Mouse (Mus musculus) layer of hippocampus, adult 9-10 months (tissue): ENCODE results near the gene Eef1akmt2.

ENCODE experiments used
- DNase-seq: peaks from one replicate; pipeline ENCODE4 v3.0.0; 2022; ENCODE audit warnings: low spot score

Gene Eef1akmt2

DNA sequence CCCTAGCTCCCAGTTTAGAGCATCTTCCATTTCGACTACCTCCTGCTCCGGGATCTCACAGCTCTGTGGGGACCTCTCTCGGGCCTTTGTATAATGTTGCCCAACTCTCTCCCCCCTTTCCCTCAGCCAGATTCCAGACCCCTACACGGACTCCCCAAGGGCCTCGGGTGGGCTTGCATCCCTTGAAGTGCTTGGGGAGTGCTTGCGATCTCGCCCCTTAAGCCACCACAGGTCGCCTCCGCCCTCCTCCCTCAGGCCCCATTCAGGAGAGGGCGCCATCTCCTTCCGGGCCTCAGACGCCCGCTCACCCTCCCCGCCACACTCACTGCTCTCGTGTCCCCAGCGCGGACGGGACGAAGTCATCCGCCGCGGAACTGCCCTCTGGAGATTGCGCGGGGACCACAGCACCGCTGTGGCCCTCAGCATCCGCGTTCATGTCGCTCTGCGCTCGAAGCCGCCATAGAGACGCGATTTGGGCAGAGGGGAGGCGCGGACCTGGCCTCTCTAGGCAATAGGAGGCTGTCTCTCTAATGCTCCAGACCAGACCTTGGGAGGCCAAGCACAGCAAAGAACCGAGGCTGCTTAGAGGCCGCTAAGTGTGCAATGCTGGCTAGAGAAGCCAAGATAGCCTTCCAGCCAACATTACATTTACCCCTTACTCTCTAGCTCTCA lies at the start of gene Eef1akmt2:
TSS of gene Eef1akmt2 (minus strand) at position 501 of the 672 bp plus-strand sequence.
- DNase-seq: peak; percentile 75

DNA sequence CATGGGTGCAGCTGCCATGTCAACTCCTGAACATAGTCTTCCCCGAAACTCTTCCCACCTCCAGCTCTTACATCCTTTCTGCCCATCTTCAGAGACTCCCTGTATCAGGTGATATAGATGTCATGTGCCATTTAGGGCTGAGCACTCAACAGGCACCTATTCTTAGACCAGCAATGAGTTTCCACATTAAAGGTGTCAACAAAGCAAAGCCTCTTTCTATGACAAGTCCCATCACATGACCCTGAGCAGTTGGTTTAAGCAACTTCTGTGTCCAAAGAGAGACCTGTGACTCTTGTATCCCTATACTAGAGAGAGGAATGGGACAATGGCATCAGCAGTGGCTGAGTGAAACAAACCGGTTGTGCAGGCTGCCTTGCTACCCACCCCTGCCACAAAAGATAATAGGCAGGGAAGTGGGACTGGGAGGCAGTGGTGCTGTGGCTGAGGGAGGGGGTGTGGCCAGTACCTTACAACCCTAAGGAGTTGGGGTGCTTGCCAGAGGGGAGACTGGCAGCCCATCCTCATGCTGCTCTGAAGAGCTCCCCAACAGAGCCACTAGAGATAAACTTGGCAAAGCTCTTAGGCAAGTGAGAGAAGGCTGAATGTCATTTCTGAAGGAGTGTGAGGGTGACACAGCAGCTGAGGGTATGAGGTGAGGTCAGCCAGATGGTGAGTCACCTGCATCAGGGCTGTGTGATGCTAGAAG lies 48.5 kb upstream of the Eef1akmt2 start:
- DNase-seq: no peak

DNA sequence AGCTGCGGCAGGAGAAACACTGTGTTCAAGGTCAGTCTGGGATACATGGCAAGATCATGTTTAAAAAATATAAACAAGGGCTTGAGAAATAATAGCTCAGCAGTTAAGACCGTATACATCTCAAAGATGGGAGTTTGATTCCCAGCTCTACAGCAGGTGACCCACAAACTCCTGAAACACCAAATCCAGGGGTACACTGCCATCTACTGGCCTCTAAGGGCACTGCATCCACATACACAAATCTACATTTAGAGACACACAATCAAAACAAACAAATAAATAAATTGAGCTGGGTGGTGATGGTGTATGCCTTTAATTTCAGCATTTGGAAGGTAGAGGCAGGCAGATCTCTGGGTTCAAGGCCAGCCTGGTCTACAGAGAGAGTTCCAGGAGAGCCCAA lies 45.8 kb upstream of the Eef1akmt2 start:
- no peak for DNase-seq

DNA sequence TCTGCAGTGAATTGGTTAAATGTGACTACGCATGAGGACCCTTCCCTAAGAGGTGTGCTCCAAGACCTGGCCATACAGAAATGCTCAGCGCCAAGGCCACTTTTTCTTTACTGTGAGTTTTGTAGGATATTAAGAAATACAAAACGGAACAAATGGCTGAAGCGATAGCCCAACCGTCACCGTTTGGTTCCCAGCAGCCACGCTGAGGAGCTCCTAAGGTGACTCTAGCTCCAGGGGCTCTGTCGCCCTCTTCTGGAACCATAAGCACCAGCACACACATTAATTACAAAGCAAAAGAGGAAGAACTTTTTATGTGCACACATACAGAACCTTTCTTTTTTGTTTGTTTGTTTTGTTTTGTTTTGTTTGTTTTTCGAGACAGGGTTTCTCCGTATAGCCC lies 44.8 kb upstream of the Eef1akmt2 start:
- no peak for DNase-seq

DNA sequence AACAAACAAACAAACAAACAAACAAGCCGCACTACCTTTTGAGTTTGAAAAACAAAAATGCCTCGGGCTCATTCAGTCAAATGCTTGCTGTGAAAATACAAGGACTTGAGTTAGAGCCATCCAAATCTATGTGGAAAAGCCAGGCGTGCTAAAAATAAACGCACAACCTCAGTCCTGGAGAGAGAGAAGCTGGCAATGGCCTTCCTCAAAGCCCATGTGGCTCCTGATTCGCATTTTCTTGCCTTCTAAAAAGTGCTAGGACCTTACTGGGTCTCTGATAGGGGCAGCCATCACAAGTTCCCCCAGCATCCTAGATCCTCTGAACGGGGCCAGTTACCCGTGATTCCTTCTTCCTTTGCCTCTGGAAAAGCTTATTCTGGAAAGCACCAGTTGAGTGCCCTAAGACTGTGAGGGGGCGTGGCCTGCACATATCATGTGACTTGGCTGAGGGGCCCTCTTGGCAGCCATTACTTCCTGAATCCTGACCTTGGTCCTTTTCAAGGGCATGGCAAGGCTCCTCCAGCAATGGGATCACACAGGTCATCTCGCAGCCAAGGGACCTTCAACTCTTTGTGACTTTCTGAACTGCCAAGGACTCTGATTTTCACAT lies 43.8 kb upstream of the Eef1akmt2 start:
- no peak for DNase-seq

DNA sequence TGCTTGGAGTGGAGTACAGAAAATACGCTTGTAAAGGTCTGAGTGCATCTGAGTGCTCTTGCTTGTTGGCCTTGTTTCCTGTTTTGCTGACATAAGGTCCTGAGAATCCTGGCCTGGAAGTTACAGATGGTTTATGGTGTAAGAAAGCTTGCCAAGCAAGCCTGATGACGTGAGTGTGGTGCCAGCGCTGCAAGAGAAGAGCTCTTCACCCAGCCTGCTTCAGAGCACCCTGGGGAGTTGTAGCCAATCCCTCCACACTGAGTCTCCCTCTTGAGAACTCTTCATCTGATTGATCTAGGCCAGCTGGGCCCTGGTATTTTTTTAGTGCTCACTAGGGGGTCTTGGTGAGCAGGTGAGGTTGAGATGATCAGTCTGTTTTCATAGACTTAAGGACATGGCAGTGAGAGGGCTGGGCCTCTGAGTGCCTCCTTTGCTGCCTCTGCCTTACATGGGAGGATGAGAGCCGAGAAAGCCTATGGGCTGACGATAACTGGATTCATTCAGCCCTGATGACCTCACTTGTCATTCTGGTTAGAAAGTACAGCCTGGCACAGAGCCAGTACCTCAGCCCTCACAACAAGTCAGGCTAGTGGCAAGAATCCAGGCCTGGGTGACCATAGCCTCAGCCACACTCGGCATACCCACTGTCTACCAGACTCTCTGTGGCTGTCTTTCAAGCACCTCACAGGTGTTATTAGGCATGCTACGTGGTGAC lies 42.5 kb upstream of the Eef1akmt2 start:
- DNase-seq: no peak

DNA sequence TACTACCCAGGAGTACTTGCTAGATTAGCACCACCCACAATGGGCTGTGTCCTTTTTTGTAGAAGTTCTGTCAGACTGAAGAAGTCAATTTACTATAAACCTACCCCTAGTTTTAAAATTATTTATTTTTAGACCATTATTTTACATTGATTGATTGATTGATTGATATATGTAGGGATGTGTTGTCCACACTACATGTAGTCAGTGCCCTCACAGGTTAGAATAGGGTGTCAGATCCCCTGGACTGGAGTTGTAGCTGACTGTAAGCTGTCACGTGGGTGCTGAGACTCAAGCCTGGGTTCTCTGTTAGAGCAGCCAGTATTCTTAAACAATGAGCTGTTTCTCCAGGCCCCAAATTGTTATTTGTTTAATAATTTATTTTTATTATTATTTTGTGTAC lies 40.9 kb upstream of the Eef1akmt2 start:
- no peak for DNase-seq

DNA sequence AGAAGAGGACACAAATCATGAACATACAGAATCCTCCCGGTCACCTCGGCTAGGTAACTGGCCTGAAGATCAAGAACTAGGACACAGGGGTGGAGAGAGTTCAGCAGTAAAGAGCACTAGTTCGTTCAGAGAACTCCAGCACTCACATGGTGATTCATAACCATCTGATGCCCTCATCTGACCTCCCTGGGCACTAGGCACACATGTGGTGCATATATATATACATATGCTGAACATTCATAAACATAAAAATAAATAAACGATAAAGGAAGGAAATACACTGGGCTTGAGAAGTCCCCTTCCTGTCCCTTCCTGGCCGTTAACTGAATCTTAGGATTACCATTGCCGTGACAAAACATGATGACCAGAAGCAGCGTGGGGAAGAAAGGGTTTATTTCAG lies 40.3 kb upstream of the Eef1akmt2 start:
- no peak for DNase-seq

DNA sequence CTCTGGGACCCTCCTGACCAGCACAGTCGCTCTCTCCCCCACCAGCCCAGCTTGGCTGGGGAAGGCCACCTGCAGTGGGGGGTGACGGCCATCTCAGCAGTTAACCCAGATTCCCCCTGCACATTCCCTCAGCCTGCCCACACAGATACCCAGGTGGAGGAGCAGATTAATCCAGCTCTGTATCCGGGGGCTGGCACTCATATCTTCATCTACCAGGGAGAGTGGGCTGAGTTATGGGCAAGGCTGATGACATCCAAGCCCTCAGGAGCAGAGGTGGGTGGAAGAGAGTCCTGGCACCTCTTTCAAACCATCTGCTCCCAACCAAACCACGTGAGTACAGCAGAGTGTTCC lies 39.8 kb upstream of the Eef1akmt2 start:
- no peak for DNase-seq

DNA sequence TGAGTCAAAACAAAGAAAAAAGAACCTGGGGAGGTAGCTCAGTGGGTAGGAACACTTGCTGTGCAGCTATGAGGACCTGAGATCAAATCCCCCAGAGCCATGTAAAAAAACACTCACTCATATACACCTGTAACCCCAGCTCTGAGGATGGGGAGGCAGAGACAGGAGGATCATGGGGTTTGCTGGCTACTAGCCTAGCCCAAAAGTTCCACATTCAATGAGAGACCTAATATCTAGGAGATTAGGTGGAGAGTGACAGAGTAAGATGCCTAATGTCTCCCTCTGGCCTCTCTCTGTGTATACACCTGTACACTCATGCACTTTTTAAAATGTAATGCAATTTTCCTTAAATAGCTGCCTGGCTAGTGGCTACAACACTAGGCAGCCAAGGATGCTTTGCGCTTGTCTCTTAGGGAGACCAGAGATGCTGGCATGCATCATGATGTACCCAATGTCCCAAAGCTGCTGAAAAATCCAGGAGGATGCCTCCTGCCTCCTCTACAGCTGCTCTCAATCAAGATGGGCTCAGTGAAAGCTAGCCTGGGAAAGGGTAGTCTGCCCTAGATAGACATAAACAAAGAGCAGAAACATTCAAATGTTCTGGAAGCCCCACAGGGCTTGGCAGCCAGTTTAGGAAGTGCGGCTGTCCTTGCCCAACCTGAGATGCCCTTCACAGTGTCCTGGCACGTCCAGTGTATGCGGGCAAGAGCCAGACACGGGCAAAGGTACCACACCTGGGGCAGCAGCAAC lies 39.3 kb upstream of the Eef1akmt2 start:
- peak; percentile 20 for DNase-seq

DNA sequence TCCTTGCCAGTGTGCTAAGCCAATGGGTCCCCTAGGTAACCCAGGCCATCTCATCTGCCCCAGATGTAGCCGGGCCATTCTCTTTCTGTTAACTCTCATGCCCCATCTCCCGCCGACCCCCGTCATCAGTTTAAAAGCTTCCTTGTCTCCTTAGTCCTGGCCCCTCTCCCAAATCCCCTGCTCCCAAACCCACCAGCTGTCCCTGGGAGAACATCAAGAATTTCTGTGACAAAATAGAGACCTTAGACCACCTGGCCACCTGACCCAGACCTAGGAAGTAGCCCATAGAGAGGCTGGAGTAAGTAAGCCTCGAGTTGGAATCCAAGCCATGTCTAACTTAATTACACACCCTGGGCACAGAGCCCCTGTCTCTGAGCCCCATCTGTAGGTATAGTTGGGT lies 37.7 kb upstream of the Eef1akmt2 start:
- no peak for DNase-seq

DNA sequence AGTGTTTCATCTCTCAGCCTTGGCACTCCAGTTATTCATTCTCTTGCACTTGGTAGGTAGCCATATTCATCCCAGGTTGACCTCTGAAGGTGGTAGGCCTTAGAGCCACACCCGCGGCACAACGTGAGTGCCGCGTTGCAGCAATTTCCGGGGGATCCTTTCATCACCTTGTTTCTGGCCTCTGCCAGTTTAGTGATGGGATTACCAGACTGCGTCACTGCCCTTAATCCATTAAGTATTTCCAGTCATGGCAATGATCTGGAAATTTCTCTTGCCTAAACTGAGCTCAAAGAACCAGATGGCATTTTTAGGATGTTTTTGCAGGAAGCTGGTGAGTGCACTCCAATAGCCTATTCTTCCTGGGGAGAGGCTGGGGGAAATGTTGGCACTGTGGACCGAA lies 37.2 kb upstream of the Eef1akmt2 start:
- DNase-seq: no peak

DNA sequence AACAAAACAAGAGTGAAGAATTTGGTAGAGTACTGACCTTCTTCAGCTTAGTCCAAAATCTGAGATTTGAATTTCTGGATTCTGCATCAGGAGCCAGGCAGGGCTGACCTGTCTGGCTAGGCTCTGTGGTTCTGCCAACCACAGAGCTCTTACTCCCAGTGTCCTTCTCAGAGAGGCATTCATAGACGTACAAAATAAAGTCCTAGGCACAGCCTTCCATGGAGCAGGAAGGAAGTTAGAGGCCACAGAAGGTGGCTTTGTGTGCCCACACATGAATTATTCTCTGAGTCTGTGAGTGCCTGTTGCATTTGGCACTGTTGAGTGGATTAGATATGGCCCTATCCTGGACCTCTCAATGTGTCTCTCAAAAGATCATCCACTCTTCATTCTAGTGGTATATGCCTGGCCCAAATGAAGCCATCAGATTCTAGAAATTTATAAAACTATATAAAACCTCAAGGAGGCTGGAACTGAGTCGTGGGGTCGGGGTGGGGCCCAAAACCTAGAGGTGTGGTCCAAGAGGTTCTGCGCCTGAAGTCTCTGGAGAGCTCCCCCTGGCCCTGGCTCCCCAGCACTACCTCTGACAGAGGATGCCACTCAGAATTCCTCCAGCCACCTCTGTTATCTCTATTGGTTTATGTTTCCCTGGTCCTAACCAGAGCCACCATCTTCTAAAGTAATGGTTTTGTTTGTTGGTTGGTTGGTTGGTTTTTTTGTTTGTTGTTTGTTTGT lies 36.2 kb upstream of the Eef1akmt2 start:
- no peak for DNase-seq

DNA sequence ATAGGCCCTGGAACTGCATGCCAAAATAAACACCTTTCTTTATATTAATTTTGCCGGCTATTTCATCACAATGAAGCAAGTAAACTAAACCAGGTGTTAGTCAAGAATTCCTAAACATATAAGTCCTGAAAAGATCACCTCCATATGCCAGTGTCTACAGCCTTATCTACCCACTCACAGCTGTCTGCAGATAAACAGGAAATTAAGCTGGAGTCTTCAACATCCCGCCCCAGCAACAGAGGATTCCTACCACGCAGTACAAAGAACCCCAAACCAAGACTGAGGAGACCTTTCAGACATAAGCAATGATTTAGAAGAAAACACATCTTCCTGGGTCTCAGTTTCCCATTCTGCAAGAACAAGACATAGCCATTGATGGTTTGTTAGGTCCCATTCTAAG lies 35.6 kb upstream of the Eef1akmt2 start:
- no peak for DNase-seq

DNA sequence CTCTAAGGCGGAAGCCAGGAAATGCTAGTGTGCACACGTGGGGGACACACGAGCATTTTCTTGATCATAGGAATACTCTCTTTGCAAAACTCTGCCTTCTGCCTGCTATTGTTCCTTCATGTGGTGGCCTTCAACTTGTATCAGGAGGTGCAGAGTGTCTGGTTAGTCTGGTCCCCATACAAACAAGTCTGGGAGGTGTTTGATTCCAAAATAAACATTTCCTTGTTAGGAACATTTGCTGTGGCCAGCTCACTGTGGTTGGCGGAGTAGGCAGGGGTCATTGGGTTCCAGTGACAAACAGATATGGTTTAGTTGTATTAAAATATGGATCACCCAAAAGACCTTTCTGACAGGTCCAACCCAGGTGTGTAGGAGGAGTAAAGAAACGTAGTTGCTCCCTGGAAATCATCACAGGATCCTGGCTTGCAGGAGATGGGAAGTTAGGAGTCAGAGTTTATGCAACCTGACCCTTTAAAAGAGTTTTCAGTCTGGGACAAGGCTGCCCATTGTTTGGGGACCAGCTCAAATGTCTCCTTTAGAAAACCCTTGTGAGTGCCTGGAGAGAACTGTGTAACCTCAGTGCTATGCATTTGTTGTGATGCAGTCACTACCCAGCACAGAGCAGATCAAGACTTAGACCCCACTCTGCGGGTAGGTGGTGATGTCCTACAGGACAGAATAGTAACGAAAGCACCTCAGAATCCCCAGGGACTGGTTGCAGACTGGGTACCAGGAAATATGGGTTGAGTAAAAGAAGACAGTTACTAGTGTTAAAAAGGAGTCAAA lies 34.7 kb upstream of the Eef1akmt2 start:
- DNase-seq: no peak

DNA sequence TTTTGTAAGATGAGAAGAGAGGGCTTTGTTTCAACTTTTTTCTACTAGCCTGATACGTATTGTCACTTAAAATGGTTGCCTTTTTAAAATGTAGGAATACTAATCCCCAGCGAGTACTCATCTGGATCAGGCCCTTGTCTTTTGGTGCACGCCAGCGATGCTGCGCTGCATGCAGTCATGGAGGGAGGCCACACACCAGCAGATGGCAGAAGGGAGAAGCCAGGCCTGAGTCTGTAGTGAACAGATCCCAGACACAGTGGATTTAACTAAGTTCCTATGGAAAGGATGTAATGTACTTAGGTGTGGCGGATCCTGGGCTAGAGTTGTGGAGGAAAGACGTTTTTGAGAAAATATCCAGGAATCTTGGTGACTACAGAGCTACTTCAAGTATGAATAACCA lies 31.6 kb upstream of the Eef1akmt2 start:
- DNase-seq: no peak

DNA sequence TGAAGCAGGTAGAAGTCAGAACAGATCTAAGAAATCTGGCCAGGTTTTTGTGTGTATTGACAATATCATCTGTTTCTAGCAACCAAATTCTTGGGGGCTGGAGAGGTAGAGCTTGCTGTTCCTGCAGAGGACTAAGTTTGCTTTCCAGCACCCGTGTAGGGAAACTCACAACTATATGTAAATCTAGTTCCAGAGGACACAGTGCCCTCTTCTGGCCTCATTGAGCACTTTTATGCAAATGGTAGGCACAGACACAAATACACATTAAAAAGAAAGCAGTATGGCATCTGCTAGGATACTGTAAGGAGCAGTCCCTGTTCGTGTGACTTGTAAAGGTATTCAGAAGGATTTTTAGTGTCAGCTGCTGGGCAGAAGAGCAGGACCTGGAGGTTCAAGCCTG lies 29.9 kb upstream of the Eef1akmt2 start:
- DNase-seq: no peak

DNA sequence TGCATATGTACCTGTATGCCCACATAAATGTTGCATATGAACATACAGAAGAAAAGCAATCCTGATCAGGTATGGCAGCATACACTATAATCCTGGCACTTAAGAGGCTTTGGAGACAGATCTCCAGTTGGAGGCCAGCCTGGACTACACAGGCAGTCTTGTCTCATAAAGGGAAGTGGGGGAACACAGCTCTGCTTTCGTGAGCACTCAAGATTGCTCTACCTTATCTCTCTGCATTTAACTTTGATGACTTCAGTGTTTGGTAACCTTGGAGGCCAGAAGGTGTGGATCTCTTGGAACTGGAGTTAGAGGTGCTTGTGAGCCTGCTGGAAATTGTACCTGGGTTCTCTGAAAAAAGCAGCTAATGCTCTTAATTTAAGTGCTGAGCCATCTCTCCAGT lies 27.8 kb upstream of the Eef1akmt2 start:
- DNase-seq: no peak

DNA sequence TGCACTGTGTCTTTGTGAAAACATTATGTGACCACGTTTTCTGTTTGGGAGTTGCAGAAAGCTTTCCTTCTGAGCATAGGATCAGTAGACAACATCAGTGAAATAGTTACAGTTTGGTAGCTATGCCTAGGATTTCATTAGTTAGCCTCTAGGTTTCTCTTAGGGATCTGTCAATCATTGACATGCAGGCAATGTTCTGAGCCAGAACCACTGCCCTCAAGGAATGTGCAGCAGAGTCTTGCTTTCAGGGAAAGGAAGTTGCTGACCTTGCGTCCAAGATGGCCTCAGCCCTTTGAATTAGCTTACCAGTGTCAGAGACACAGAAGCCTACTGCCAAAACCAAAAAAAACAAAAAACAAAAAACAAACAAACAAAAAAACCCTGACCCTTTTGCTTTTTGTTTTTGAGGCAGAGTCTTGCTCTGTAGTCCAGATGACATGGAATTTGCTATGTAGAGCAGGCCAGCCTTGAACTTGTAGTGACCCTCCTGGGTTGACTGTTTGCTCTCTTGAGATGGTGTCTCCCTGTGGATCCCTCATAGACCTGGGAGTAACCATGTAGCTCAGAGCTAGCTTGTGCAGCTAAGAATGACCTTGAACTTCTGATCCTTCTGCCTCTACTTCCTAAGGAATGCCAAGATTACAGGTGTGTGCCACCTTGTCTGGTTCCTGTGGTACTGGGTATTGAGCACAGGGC lies 23.1 kb upstream of the Eef1akmt2 start:
- no peak for DNase-seq

DNA sequence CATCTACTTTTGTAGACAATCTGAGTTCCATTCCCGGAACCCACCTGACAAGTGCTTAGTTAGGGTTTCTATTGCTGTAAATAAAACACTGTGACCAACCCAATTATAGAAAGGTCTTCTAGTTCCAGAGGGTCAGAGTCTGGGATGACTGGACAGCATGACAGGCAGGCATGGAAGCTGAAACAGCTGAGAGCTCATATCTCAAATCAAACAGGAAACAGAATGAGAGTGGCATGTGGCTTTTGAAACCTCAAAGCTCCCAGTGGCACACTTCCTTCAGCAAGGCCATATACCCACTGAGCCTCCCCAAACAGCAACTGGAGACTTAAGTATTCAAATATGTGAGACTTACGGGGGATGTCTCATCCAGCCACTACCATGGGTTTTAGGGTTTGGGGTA lies 20.6 kb upstream of the Eef1akmt2 start:
- no peak for DNase-seq
